Mouse (Mus musculus) liver, embryonic 11.5 days (tissue): Measurements from ENCODE around the gene Draxin. TPM values are rescaled to one million over a fixed set of nuclear protein-coding genes. Genes with fewer than 3 reads are reported as not detected.

Source experiments
- ATAC-seq: fragments of 200-750 bp; cut with Nextera tagmentation; replicated peaks from 2 replicates; pipeline ENCODE4 v1.8.0; 2017; ENCODE audit warnings: moderate number of reproducible peaks, mild to moderate bottlenecking, moderate TSS enrichment, moderate library complexity; ENCODE audit not compliant: low FRiP score
- DNase-seq: peaks from one replicate; pipeline ENCODE4 v3.0.0-alpha.2; 2017; ENCODE audit warnings: low spot score
- H3K27ac ChIP-seq: fragments of 300-500 bp; sonication (generic); 2 replicates; pipeline ENCODE4 v1.5.1; 2014; ENCODE audit warnings: mild to moderate bottlenecking, low read depth, low read length, control low read depth
- H3K27me3 ChIP-seq: fragments of 300-500 bp; sonication (generic); replicated peaks from 2 replicates; pipeline ENCODE4 v1.6.1; 2014; ENCODE audit warnings: low read length, mixed read lengths; ENCODE audit not compliant: control insufficient read depth, insufficient read depth
- H3K36me3 ChIP-seq: fragments of 300-500 bp; sonication (generic); 2 replicates; pipeline ENCODE4 v1.6.1; 2014; ENCODE audit warnings: mild to moderate bottlenecking, low read length, moderate library complexity, mixed read lengths; ENCODE audit not compliant: control insufficient read depth, insufficient read depth
- H3K4me1 ChIP-seq: fragments of 300-500 bp; sonication (generic); replicated peaks from 2 replicates; pipeline ENCODE4 v1.6.1; 2014; ENCODE audit warnings: low read length, mixed read lengths; ENCODE audit not compliant: control insufficient read depth, insufficient read depth
- H3K4me2 ChIP-seq: fragments of 300-500 bp; sonication (generic); 2 replicates; pipeline ENCODE4 v1.6.1; 2014; ENCODE audit warnings: mild to moderate bottlenecking, control low read depth, moderate library complexity
- H3K4me3 ChIP-seq: fragments of 300-500 bp; sonication (generic); 2 replicates; pipeline ENCODE4 v1.5.1; 2014; ENCODE audit warnings: low read depth, low read length, control low read depth
- H3K9ac ChIP-seq: fragments of 300-500 bp; sonication (generic); 2 replicates; pipeline ENCODE4 v1.6.1; 2014; ENCODE audit warnings: low read depth, low read length, control low read depth
- H3K9me3 ChIP-seq: fragments of 300-500 bp; sonication (generic); 2 replicates; pipeline ENCODE4 v1.6.1; 2016; ENCODE audit warnings: low read length, inconsistent platforms, mixed read lengths; ENCODE audit not compliant: control insufficient read depth
- WGBS: fragments of 180-500 bp; shearing (Covaris S2); extraction: QIAGEN DNeasy Blood & Tissue Kit; methylation state at CpG from one replicate; pipeline ENCODE4 v1.1.7; 2014; 5-methylcytosine and 5-hydroxymethylcytosine counted together
- polyA plus RNA-seq: library from polyadenylated mRNA; unstranded; fragments of >200 nt; fragmentation: Nextera tagmentation; extraction: Ambion mirVana; gene quantifications from 2 replicates; pipeline ENCODE4 v1.2.1, GENCODE M21; 2014

Draxin gene
- polyA plus RNA-seq, 1 experiment from 2014 or later: 0.12 TPM

DNA sequence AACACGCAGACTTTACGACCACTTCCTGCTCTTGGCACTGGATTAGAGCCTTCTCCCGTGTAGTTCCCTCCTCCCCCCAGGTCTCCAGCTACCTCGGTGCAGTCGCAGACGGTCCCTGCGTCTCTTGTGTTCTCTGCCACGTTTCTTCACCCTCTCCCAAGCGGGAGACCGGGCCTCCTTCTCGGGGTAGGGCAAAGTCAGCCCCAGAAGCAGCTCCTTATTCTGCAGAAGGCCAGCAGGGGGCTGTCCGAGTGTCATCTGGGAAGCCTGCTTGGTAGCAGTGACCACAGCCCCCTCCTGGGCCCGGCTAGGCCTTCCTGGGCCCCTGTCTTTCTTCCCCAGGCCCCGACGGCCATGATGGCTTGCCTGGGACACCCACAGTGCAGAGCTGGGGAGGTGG, 15.0 kb downstream of the Draxin start:
- H3K4me3 ChIP-seq: no peak overlapping the region
- no peak overlapping the region for H3K27ac ChIP-seq
- no peaks in the 10 kb centered on the region for H3K36me3 ChIP-seq
- WGBS: 3% methylated on average over 15 of the region's 15 CpGs
- H3K27me3 ChIP-seq: peaks cover 3% of the 10 kb centered on the region
- H3K9me3 ChIP-seq: no peaks in the 10 kb centered on the region; the same call in 1 of the 2 replicates
- no peaks in the 10 kb centered on the region for H3K4me1 ChIP-seq
- ATAC-seq (peak; percentile 33; the same call in 1 of the 2 replicates), DNase-seq (no peak)
- H3K4me2 ChIP-seq: peak overlapping the region; percentile 18; the same call in 1 of the 2 replicates
- H3K9ac ChIP-seq: no peak overlapping the region

GRCm38 (mm10) chr4:148114758-148115391, 15.6 kb downstream of the Draxin start:
- Histone ChIP-seq H3K27ac (no peak overlapping the region), H3K9me3 (no peaks in the 10 kb centered on the region; the same call in 1 of the 2 replicates), H3K4me3 (no peak overlapping the region), H3K36me3 (no peaks in the 10 kb centered on the region), H3K9ac (no peak overlapping the region), H3K27me3 (peaks cover 3% of the 10 kb centered on the region), H3K4me1 (no peaks in the 10 kb centered on the region), H3K4me2 (no peak overlapping the region)
- ATAC-seq (peak; percentile 56; the same call in 1 of the 2 replicates), DNase-seq (peak; percentile 81)
- 6% methylated on average over 15 of the region's 15 CpGs for WGBS

- H3K4me2 ChIP-seq: no peak overlapping the region
- H3K4me3 ChIP-seq: no peak overlapping the region
- peaks cover 9% of the 10 kb centered on the region; the same call in 1 of the 2 replicates for H3K27me3 ChIP-seq
- H3K9ac ChIP-seq: no peak overlapping the region
- no peak overlapping the region for H3K27ac ChIP-seq
- H3K36me3 ChIP-seq: no peaks in the 10 kb centered on the region
- H3K4me1 ChIP-seq: peaks cover 5% of the 10 kb centered on the region
- WGBS: 69% methylated on average over 12 of the region's 12 CpGs
- H3K9me3 ChIP-seq: no peaks in the 10 kb centered on the region; the same call in 1 of the 2 replicates
- ATAC-seq (no peak), DNase-seq (no peak)
These were observed 18.0 kb downstream of the Draxin start for GRCm38 (mm10) chr4:148112519-148112918.

DNA sequence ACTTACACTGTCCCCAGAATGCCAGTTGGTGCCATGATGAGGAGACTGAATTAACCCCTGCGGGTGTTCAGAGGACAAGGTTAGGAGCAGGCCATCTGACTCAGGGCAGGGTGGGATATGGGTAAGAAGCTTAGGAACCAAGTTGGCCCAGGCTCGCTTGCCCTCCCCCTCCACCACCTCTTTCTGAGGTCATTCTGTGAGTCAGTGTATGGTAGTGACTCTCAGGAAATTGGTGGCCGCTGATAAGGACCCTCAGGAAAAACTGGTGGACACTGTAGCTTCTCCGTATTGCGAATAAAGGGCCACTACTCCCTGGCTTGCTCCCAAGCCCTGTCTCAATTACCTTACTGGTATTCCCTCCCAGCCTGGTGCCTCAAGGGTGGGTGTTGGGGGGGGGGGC, 21.3 kb downstream of the Draxin start:
- DNase-seq: no peak
- H3K4me3 ChIP-seq: no peak overlapping the region
- H3K4me2 ChIP-seq: peak overlapping the region; percentile 18; the same call in 1 of the 2 replicates
- ATAC-seq: peak; percentile 52
- H3K27me3 ChIP-seq: peaks cover 9% of the 10 kb centered on the region; the same call in 1 of the 2 replicates
- no peaks in the 10 kb centered on the region for H3K9me3 ChIP-seq
- 32% methylated on average over 5 of the region's 5 CpGs for WGBS
- no peak overlapping the region for H3K9ac ChIP-seq
- no peaks in the 10 kb centered on the region for H3K36me3 ChIP-seq
- H3K4me1 ChIP-seq: peaks cover 7% of the 10 kb centered on the region
- H3K27ac ChIP-seq: no peak overlapping the region; the same call in 1 of the 2 replicates

DNA sequence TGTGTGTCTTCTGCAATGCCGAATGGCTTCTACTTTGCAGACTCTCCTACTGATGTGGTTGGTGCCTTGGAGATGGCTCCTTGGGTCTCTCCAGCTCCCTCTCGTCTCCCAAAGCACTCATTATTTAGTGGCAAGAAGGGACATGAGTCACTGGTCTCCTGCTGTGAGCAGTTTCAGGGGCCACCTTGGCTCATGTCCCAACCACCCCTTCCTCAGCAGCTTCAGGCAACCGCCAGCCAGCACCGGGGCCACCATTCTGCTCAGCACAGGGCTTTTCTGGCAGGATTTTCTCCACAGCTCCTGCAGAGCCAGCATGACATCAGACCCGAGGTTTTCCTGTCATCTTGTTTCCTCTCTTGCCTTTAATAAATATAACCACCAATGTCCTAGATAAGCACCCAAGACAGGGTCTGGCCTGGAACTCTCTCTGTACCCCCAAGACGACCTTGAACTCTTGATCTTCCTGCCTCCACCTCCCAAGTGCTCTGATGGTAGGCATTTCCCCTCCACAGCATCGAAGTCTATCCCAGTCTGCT, 21.9 kb downstream of the Draxin start:
- Histone ChIP-seq H3K27me3 (peaks cover 9% of the 10 kb centered on the region; the same call in 1 of the 2 replicates), H3K27ac (no peak overlapping the region), H3K9ac (no peak overlapping the region), H3K36me3 (no peaks in the 10 kb centered on the region), H3K4me3 (no peak overlapping the region), H3K4me2 (peak overlapping the region; percentile 18; the same call in 1 of the 2 replicates), H3K4me1 (peaks cover 7% of the 10 kb centered on the region), H3K9me3 (no peaks in the 10 kb centered on the region)
- ATAC-seq: peak; percentile 40
- 26% methylated on average over 7 of the region's 7 CpGs for WGBS
- DNase-seq: no peak

- no peak overlapping the region for H3K27ac ChIP-seq
- H3K9ac ChIP-seq: no peak overlapping the region
- ATAC-seq: no peak
These were observed 22.7 kb downstream of the Draxin start for GRCm38 (mm10) chr4:148107621-148108291.

DNA sequence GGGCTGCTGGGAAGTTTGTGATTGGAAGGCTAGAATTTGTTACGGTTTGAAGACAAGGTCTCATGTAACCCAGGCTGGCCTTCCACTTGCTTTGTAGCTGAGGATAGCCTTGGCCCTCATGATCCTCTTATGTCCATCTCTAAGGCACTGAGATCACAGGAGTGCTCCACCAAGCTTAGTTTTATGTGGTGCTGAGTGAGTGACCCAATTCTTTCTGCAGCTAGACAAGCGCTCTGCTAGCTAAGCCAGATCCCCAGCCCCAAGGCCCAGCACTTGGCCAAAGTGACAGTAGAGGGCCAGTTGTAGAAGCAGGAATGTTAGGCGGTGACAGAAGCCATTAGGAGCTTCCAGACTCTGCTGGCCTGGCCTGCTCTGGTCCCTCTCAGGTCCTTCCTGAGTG, 26.4 kb downstream of the Draxin start:
- no peak for DNase-seq
- Histone ChIP-seq H3K27me3 (peaks cover 5% of the 10 kb centered on the region; the same call in 1 of the 2 replicates), H3K4me1 (peaks cover 7% of the 10 kb centered on the region), H3K4me3 (no peak overlapping the region), H3K27ac (no peak overlapping the region), H3K36me3 (no peaks in the 10 kb centered on the region), H3K4me2 (no peak overlapping the region), H3K9me3 (no peaks in the 10 kb centered on the region), H3K9ac (no peak overlapping the region)
- ATAC-seq: no peak
- WGBS: 79% methylated on average over 3 of the region's 3 CpGs

More at GRCm38 (mm10) chr4:148107621-148108291, 22.7 kb downstream of the Draxin start:
- no peaks in the 10 kb centered on the region for H3K9me3 ChIP-seq
- peak overlapping the region; percentile 14; the same call in 1 of the 2 replicates for H3K4me2 ChIP-seq
- peaks cover 7% of the 10 kb centered on the region for H3K4me1 ChIP-seq
- H3K36me3 ChIP-seq: no peaks in the 10 kb centered on the region
- H3K4me3 ChIP-seq: no peak overlapping the region
- peaks cover 6% of the 10 kb centered on the region; the same call in 1 of the 2 replicates for H3K27me3 ChIP-seq
- 53% methylated on average over 22 of the region's 22 CpGs for WGBS
- DNase-seq: no peak

GRCm38 (mm10) chr4:148101801-148102527, 28.5 kb downstream of the Draxin start:
- H3K4me2 ChIP-seq: peak overlapping the region; percentile 65
- no peaks in the 10 kb centered on the region for H3K36me3 ChIP-seq
- DNase-seq (peak; percentile 60), ATAC-seq (peak; percentile 75)
- H3K9me3 ChIP-seq: no peaks in the 10 kb centered on the region
- peak overlapping the region; percentile 27; the same call in 1 of the 2 replicates for H3K4me3 ChIP-seq
- WGBS: 18% methylated on average over 29 of the region's 29 CpGs
- H3K27ac ChIP-seq: no peak overlapping the region
- H3K27me3 ChIP-seq: no peaks in the 10 kb centered on the region
- H3K4me1 ChIP-seq: no peaks in the 10 kb centered on the region
- peak overlapping the region; percentile 34; the same call in 1 of the 2 replicates for H3K9ac ChIP-seq
